ENCODE assay signal across 28 mouse cellular contexts in genomic region chr6:100951646-100952045, GRCm38 (mm10).
"Had no signal": no experiment of that assay in that cellular context is flagged by ENCODE, and none has a peak within 500 bp of the region (broad histone marks: within the 10 kb centered on the region; RNA-seq: fewer than 3 reads in every experiment).

No protein-coding gene starts in this region.

- H3K9ac ChIP-seq: embryonic facial prominence, embryonic 12.5 days; embryonic facial prominence, embryonic 13.5 days; embryonic facial prominence, embryonic 15.5 days; forebrain, embryonic 12.5 days; forebrain, embryonic 13.5 days; forebrain, embryonic 15.5 days; forebrain, postnatal 0 days had no signal

- H3K9me3 ChIP-seq: embryonic facial prominence, embryonic 10.5 days; embryonic facial prominence, embryonic 12.5 days; embryonic facial prominence, embryonic 13.5 days; embryonic facial prominence, embryonic 15.5 days; forebrain, embryonic 10.5 days; forebrain, embryonic 12.5 days; forebrain, embryonic 13.5 days; forebrain, embryonic 15.5 days had no signal

- H3K27ac ChIP-seq: embryonic facial prominence, embryonic 10.5 days; embryonic facial prominence, embryonic 12.5 days; embryonic facial prominence, embryonic 13.5 days; embryonic facial prominence, embryonic 15.5 days; forebrain, embryonic 10.5 days; forebrain, embryonic 12.5 days; forebrain, embryonic 13.5 days; forebrain, embryonic 15.5 days; gastrocnemius, adult 2 months; heart, adult 2 months had no signal

- H3K36me3 ChIP-seq: embryonic facial prominence, embryonic 10.5 days; embryonic facial prominence, embryonic 12.5 days; embryonic facial prominence, embryonic 13.5 days; embryonic facial prominence, embryonic 15.5 days; forebrain, embryonic 10.5 days; forebrain, embryonic 12.5 days; forebrain, embryonic 15.5 days had no signal

- H3K4me1 ChIP-seq: embryonic facial prominence, embryonic 12.5 days; embryonic facial prominence, embryonic 15.5 days; forebrain, embryonic 13.5 days had no signal

- ATAC-seq: forebrain, embryonic 13.5 days; forebrain, embryonic 14.5 days; forebrain, embryonic 15.5 days; forebrain, embryonic 16.5 days had no signal

- H3K4me2 ChIP-seq: embryonic facial prominence, embryonic 12.5 days; embryonic facial prominence, embryonic 13.5 days; embryonic facial prominence, embryonic 15.5 days; forebrain, embryonic 12.5 days; forebrain, embryonic 13.5 days; forebrain, embryonic 15.5 days had no signal

- H3K4me3 ChIP-seq: embryonic facial prominence, embryonic 10.5 days; embryonic facial prominence, embryonic 12.5 days; embryonic facial prominence, embryonic 13.5 days; embryonic facial prominence, embryonic 15.5 days; erythroblast, embryonic 14.5 days; forebrain, embryonic 10.5 days; forebrain, embryonic 12.5 days; forebrain, embryonic 13.5 days; forebrain, embryonic 15.5 days; gastrocnemius, adult 2 months; heart, adult 2 months had no signal

- DNase-seq: cerebellum, adult 2 months; cerebellum, adult 8-10 months; cerebellum, adult 9-10 months; cerebellum, adult 9-11 months; cerebellum, postnatal 10 days; cerebellum, postnatal 14 days; cerebellum, postnatal 25 days; cerebellum, postnatal 36 days; embryo, embryonic 11 days; forebrain, postnatal 0 days; gastrocnemius, adult 2 months; gastrocnemius, postnatal 10 days; gastrocnemius, postnatal 14 days; gastrocnemius, postnatal 25 days; gastrocnemius, postnatal 36 days; heart, adult 18-20 months; heart, adult 2 months had no signal

- H3K27me3 ChIP-seq: embryonic facial prominence, embryonic 12.5 days; embryonic facial prominence, embryonic 13.5 days; embryonic facial prominence, embryonic 15.5 days; forebrain, embryonic 12.5 days; forebrain, embryonic 13.5 days; forebrain, embryonic 15.5 days had no signal
